Mouse (Mus musculus): ENCODE results near the gene Gm11011.

Gene Gm11011

GRCm38 (mm10) chr2:169586688-169587087 lies 857 bp downstream of the Gm11011 start:
- DNase-seq: no peak

DNA sequence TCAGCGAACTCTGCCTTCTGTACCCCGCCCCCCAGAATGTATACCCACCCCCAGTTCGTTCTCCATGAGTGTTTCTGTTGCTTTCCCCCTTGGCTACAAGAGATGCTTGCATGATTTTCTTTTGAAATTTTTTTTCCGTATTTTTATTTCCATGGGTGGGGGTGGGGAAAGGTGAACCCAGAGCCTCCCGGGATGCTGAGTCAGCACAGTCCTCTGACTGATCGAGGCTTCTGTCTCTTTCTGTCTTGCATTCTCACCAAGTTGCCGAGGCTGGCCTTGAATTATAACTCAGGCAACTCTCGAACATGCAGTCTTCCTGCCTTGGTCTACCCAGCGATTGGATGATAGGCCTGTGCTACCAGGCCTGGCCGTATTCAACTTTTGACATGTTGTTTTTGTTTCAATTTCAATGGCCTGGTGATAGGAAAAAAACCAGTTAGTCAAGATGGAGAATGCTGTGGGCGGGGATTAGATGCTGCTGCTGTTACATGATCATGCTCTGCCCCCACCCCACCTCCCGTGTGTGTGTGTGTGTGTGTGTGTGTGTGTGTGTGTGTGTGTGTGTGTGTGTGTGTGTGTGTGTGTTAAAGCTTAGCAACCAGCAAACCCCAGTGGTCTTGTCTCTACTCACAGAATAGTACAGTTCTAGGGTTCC lies 1.8 kb downstream of the Gm11011 start:
- DNase-seq: no peak

DNA sequence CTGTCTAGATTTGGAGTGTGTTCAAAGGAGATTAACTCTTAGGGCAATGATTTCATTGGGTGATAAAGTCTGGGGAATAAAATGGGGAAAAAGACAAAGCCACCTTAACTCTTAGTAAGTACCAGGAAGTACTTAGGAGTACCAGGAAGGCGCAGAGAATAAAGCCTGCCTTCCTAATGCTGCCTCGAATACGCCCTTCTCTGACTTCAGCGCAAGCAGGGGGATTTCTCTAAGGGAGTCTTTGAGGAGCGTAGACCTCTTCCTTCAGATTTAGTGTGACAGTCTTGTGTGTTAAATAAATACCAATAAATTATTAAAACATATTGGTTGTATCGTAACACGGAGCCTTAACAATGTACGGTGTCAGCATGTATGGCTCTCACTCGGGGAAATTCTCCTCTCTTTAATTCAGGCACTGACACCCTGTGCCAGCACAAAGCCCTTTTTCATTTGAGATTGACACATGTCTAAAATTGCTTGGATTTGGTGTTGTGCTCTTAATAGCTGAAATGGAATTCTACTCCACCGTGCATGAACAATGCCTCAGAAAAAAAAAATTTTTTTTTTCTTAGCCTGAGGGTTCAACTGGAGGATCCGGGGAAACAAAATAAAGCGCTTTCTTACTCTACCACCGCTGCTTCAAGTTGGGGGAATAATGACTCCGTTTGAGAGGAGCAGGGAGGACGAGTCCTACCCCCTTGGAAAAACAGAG lies 2.6 kb downstream of the Gm11011 start:
- DNase-seq: no peak

DNA sequence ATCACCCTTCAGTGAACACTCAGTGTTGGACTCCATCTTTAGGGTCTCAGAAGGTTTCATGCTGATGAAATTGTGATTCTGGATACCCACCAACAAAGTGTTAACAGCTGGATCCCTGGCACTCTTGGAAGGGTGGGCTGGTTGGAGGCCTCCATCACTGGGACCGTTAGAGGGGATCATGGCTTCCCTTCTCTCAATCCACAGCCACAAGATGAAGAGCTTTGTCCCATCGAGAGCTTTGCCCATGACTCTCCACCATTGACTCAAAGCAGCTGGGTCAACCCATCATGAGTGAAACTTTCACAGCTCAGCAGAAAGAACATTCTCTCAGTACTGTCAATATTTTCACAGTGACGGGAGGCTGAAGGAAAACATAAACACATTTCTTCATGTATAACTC lies 4.1 kb downstream of the Gm11011 start:
- no peak for DNase-seq

DNA sequence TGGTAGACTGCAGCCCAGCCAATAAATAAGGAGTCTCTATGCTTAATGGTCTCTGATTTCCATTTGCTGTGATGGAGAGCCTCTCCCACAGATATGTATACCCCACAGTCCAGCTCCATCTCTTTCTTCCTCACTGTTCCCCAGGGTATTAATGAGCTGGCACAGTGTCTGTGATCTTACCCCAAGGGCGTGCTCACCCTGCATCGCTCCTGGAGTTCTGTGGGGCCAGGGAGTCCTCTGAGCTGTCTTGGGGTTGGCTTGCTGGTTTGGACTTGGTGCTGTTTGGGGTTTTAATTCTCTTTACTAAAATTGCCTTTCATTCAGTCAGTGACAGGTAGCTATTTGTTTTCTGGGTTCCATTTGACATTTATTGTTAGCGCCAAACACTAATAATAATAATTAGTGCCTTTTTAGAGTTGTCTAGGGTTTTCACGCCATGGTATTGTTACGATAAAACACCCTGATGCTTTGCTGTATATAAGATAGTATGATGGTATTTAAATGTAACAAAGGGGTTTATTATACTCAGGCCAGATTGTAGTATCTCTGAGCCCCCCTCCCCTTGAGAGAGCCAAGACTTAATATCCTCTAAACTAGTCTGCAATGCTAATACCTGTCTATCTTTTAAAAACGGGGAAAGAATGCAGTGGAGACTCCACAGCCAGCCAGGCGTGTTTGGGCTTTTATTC lies 9.9 kb downstream of the Gm11011 start:
- DNase-seq: no peak

- DNase-seq: no peak
Observed at GRCm38 (mm10) chr2:169570063-169570462, 17.5 kb downstream of the Gm11011 start.

DNA sequence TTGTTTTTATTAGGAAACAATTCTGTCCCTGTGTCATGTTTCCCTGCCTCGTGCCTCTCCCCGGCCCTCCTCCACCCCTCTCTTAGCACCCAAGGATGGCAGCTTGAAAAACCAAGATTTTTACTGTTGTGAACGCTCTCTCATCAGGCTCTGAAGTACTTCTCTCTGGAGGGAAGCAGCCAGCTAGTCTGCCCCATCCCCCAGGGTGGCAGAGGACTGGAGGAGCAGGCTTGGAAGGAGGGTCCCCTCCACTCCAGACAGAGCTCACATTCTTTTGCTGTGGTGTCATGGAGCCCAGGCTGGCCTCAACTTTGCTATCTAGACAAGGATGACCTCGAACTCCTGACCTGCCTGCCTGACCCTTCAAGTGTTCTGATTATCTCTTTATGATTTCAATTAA lies 21.4 kb downstream of the Gm11011 start:
- DNase-seq: no peak

DNA sequence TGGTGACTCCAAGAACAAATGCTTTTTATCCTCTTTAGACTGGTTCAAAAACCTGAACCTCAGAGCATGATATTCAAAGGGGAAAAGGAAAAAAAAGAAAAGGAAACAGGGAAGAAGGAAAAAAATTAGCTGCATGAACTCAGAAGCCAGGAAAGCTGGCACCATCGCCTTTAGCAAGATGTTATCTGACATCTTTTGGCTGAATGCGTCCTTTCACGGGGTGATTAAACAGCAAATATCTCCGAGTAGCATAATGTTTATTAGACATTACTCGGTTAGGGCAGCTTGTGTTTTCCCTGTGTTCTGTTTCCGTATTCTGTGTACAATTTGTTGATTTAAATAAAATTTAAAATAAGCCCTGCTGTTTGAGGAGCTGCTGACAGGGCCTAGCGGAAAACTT lies 21.8 kb downstream of the Gm11011 start:
- no peak for DNase-seq

DNA sequence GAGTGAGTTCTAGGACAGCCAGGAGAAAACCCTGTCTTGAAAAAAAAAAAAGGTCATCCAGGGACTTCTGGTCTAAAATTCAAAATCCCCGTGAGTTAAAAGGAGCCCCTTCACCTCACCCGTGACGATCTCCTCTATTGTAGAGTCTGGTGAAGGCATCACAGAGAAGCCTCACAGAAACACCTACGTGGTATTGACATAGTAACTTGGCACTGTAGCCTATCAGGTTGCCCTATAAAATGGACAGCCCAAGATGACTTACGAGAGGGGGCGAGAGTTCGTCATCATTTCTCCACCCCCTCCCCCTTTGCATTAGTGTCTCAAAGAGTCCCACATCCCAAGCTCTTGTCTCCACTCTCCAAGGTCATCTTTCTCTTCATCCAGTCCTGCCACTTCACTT lies 41.9 kb downstream of the Gm11011 start:
- no peak for DNase-seq

- no peak for DNase-seq
Observed at GRCm38 (mm10) chr2:169538906-169539305, 48.6 kb downstream of the Gm11011 start.

Data from lung, postnatal 14 days (tissue).